Mouse (Mus musculus) left cerebral cortex, adult 9 months (tissue): ENCODE results near the gene Olfr1150-ps1.

Experiments
- DNase-seq, 2 experiments: peaks; one replicate each; pipeline ENCODE4 v3.0.0; 2022; ENCODE audit warnings: low spot score in 2 of 2

Gene Olfr1150-ps1

DNA sequence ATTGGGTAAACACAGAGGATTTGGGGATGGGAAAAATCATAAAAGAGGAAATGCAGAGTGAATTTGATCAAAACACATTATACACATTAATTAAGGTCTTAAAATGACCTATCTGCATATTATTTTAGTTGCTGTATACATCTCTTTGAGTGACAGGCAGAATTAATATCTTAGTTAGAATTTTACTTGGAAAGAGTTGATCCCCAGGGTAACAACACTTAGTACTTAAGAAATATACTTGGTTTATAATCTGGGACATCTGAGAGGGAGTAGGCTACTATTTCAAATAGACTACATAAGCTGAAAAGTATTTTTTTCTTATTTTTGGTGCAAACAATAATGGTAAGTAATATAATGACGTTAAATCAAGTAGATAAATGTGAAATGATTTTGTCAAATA is at the start of gene Olfr1150-ps1:
Olfr1150-ps1 (plus strand) TSS at position 301 of the 400 bp plus-strand sequence.
- no peak for DNase-seq

DNA sequence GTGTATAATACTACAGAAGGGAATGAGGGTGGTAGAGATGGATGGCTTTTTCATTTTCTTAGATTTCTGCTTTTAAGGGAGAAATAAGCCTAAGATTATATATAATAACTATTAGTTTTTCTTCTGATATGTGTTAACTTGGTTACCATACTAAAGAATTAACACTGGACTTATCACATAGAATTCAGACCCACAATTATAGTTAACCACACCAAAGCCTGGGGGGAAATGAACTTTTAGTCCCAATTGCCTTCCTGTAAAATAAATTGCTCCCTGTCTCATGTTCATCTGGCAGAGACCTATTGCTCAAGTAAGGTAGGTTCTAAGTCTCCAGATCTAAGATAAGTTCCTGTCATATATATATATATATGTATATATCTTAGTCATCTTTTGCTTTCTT is 43.5 kb upstream of the Olfr1150-ps1 start, which contains the start of gene Olfr1143:
Olfr1143 (plus strand) TSS at position 301 of the 400 bp plus-strand sequence.
- DNase-seq: no peak

GRCm38 (mm10) chr2:87809522-87809921 is 34.3 kb upstream of the Olfr1150-ps1 start, which contains the start of gene Olfr1145:
Gene Olfr1145, plus strand, starts transcription at chr2:87809822.
- no peak for DNase-seq

DNA sequence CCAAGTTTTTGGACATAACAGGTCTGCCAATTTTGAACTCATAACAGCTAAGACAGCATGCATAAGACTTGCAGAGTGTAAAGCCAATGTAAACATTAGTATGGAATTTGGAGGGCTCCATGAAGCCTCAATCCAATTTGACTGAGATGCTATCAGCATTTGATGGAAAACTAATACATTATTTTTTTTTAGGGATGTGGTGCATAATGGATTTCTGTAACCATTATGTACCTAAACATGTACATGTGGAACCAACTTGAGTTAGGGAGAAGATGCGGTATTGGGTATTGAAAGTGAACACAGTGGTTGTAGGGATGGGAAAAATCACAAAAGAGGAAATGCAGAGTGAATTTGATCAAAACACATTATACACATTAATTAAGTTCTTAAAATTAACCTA is 13.6 kb upstream of the Olfr1150-ps1 start, which contains the start of gene Olfr1148:
Olfr1148 (plus strand) TSS at position 301 of the 400 bp plus-strand sequence.
- no peak for DNase-seq

DNA sequence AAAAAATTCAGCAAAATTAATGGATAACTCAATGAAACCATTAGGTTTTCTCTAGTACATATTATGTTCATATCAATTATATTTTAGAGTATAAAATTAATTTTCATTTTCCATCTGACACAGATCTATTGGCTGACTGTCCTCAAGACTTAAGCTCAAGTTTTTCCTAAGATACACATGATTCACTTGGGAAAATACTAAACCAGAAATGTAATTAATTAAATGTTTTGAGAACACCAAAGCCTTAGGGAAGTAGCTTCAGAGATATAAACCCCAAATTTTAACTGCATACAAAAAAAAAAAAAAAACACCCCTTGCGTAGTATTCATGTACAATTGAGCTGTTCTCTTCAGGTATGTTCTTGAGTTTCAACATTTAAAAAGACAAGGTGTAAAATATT is 11.8 kb downstream of the Olfr1150-ps1 start, which contains the start of gene Olfr1151:
Olfr1151 (plus strand) TSS at position 301 of the 400 bp plus-strand sequence.
- no peak for DNase-seq

GRCm38 (mm10) chr2:87866192-87866591 is 22.4 kb downstream of the Olfr1150-ps1 start, which contains the start of gene Olfr1152:
Gene Olfr1152, plus strand, starts transcription at chr2:87866492.
- DNase-seq: no peak

GRCm38 (mm10) chr2:87894662-87895061 is 50.9 kb downstream of the Olfr1150-ps1 start, which contains the start of gene Olfr1153:
Gene Olfr1153, plus strand, starts transcription at chr2:87894962.
- no peak for DNase-seq
